Mouse (Mus musculus): ENCODE results near the gene Gsn.
A peak's percentile ranks its signal among the peaks of the same experiment; 100 is the strongest.

DNA sequence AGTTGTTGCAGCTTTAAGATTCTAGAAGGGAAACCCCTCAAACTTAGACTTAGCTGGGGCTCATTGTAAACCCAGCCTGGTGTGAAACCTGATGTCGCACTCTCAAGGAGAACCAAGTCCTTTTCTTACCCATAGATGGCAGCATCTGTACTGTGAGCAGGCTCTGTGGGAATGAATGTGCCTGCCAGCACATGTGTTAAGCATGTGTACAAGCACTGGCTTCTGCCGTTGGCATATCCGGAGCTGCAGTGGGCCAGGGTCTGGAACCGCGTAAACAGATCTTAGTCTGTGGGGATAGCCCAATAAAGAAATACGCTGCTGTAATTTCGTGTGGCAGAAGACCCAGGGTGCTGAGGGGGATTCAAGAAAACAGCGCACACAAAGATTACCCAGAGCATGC is 9.1 kb downstream of the Gsn start:
- TF ChIP-seq CTCF (conservative IDR thresholded peaks at IDR 0.05; ENCODE audit: low read length) (peak; percentile 46), POU5F1 (IDR thresholded peaks at IDR 0.05; ENCODE audit: borderline replicate concordance, low read length) (no peak), NANOG (IDR thresholded peaks at IDR 0.05; ENCODE audit: borderline replicate concordance, low read length) (no peak)
